Mouse (Mus musculus) liver, adult 2 months (tissue): ENCODE measurements around the gene Parp8.

Experiments
- CTCF ChIP-seq: fragments of 200-500 bp; IDR thresholded peaks from 2 replicates; pipeline ENCODE4 v1.5.1; 2011; ENCODE audit warnings: low read depth, low read length, control low read depth
- POLR2A ChIP-seq: fragments of 200-500 bp; IDR thresholded peaks from 2 replicates; pipeline ENCODE4 v1.6.1; 2011; ENCODE audit warnings: low read length, control low read depth; ENCODE audit not compliant: insufficient read depth; ENCODE audit errors: extremely low read depth

- no peak for TF ChIP-seq CTCF
- no peak for TF ChIP-seq POLR2A
Measured at GRCm38 (mm10) chr13:117006638-117007037, 18.7 kb downstream of the Parp8 start.
